Mouse (Mus musculus) ES-E14 (cell line): ENCODE results near the gene Lrp5. TPM values are rescaled to one million over a fixed set of nuclear protein-coding genes. Genes with fewer than 3 reads are reported as not detected.

ENCODE experiments used
- DNase-seq: peaks from one replicate; pipeline ENCODE4 v3.0.0-alpha.2; 2013; ENCODE audit warnings: low read depth, low spot score
- H3K27ac ChIP-seq: 2 replicates; pipeline ENCODE4 v1.5.1; 2012; ENCODE audit warnings: low read depth, mild to moderate bottlenecking, low read length, moderate library complexity, mixed read lengths; ENCODE audit not compliant: poor library complexity, insufficient read depth, severe bottlenecking
- H3K36me3 ChIP-seq: 2 replicates; pipeline ENCODE4 v1.6.1; 2012; ENCODE audit warnings: mild to moderate bottlenecking, low read length, moderate library complexity, mixed read lengths; ENCODE audit not compliant: control insufficient read depth, poor library complexity, insufficient read depth, severe bottlenecking
- H3K4me1 ChIP-seq, 2 experiments: fragments of 150-350 bp in 1 of 2; sonication (generic) in 1 of 2; 2 replicates each; pipeline ENCODE4 v1.6.1; 2012; ENCODE audit warnings: low read length in 2 of 2, mild to moderate bottlenecking in 1 of 2, mixed read lengths in 1 of 2; ENCODE audit not compliant: control insufficient read depth in 2 of 2, insufficient read depth in 2 of 2, poor library complexity in 1 of 2
- H3K4me3 ChIP-seq, 2 experiments: fragments of 150-350 bp in 1 of 2; sonication (generic) in 1 of 2; 2 replicates each; pipeline ENCODE4 v1.5.1; 2012; ENCODE audit warnings: low read length in 2 of 2, low read depth in 1 of 2, mild to moderate bottlenecking in 1 of 2, mixed read lengths in 1 of 2; ENCODE audit not compliant: insufficient read depth in 1 of 2, poor library complexity in 1 of 2, severe bottlenecking in 1 of 2
- H3K9ac ChIP-seq: 2 replicates; pipeline ENCODE4 v1.6.1; 2012; ENCODE audit warnings: low read depth, mild to moderate bottlenecking, low read length, mixed read lengths; ENCODE audit not compliant: poor library complexity, insufficient read depth, severe bottlenecking
- H3K9me3 ChIP-seq: fragments of 150-350 bp; sonication (generic); 2 replicates; pipeline ENCODE4 v1.6.1; 2012; ENCODE audit warnings: low read depth, mild to moderate bottlenecking, low read length; ENCODE audit not compliant: control insufficient read depth, insufficient read depth
- CHD2 ChIP-seq: IDR thresholded peaks from 2 replicates; pipeline ENCODE4 v1.6.1; 2014; ENCODE audit warnings: mild to moderate bottlenecking, low read depth, low read length, inconsistent platforms
- HCFC1 ChIP-seq: IDR thresholded peaks from 2 replicates; pipeline ENCODE4 v1.6.1; 2012; ENCODE audit warnings: low read length, inconsistent platforms, borderline replicate concordance; ENCODE audit not compliant: insufficient read depth
- MAFK ChIP-seq: IDR thresholded peaks from 2 replicates; pipeline ENCODE4 v1.6.1; 2014; ENCODE audit warnings: mild to moderate bottlenecking, low read depth, low read length, inconsistent platforms; ENCODE audit not compliant: insufficient read depth
- ZC3H11A ChIP-seq: IDR thresholded peaks from 2 replicates; pipeline ENCODE4 v1.6.1; 2012; ENCODE audit warnings: low read depth, mild to moderate bottlenecking, inconsistent platforms, low read length, borderline replicate concordance
- ZNF384 ChIP-seq: IDR thresholded peaks from 2 replicates; pipeline ENCODE4 v1.6.1; 2012; ENCODE audit warnings: low read depth, low read length, inconsistent platforms
- in situ Hi-C, 2 experiments: fragments of 600-800 bp; cut with MboI; formaldehyde crosslinking; loops; one replicate each; pipeline ENCODE4 v1.15.1; 2025; ENCODE audit warnings: low sequenced_read_pairs in 2 of 2, inconsistent platforms in 1 of 2; ENCODE audit not compliant: unreplicated experiment in 2 of 2
- total RNA-seq: library from RNA; depleted of rRNA; stranded (reverse); fragments of 300-350 nt; gene quantifications from 2 replicates; pipeline ENCODE4 v1.2.3, GENCODE M21; 2012

Lrp5 gene
- total RNA-seq, 1 experiment, result 46.1 TPM

GRCm38 (mm10) chr19:3645318-3645717 is 41.0 kb downstream of the Lrp5 start:
- DNase-seq, result no peak
- Histone ChIP-seq H3K27ac (no peak overlapping the region), H3K4me3 (no peak overlapping the region), H3K36me3 (peaks cover 34% of the 10 kb centered on the region; the same call in 1 of the 2 replicates), H3K9ac (no peak overlapping the region), H3K9me3 (no peaks in the 10 kb centered on the region), H3K4me1 (peaks cover 0 to 4% of the 10 kb centered on the region in 2 experiments; a peak in 1 of 4 replicates)
- TF ChIP-seq CHD2, result no peak
- TF ChIP-seq MAFK, result no peak
- no peak for TF ChIP-seq HCFC1
- TF ChIP-seq ZC3H11A, result no peak
- TF ChIP-seq ZNF384, result no peak
- in situ Hi-C loops, result no loop called here

- Histone ChIP-seq H3K36me3 (peaks cover 33% of the 10 kb centered on the region; the same call in 1 of the 2 replicates), H3K27ac (no peak overlapping the region), H3K4me1 (no peaks in the 10 kb centered on the region), H3K4me3 (no peak overlapping the region), H3K9me3 (no peaks in the 10 kb centered on the region), H3K9ac (no peak overlapping the region)
- in situ Hi-C loops, result no loop called here
- no peak for TF ChIP-seq CHD2
- no peak for TF ChIP-seq MAFK
- TF ChIP-seq ZNF384, result no peak
- no peak for TF ChIP-seq ZC3H11A
- TF ChIP-seq HCFC1, result no peak
- no peak for DNase-seq
Observed at GRCm38 (mm10) chr19:3639561-3639960, 46.8 kb downstream of the Lrp5 start.

GRCm38 (mm10) chr19:3638698-3639097 is 47.7 kb downstream of the Lrp5 start:
- no peak for DNase-seq
- Histone ChIP-seq H3K27ac (no peak overlapping the region), H3K9me3 (no peaks in the 10 kb centered on the region), H3K4me1 (no peaks in the 10 kb centered on the region), H3K4me3 (no peak overlapping the region), H3K9ac (no peak overlapping the region), H3K36me3 (peaks cover 32% of the 10 kb centered on the region; the same call in 1 of the 2 replicates)
- in situ Hi-C loops, result no loop called here
- TF ChIP-seq MAFK, result no peak
- TF ChIP-seq HCFC1, result no peak
- TF ChIP-seq ZC3H11A, result no peak
- TF ChIP-seq ZNF384, result no peak
- TF ChIP-seq CHD2, result no peak

- in situ Hi-C loops, result no loop called here
- TF ChIP-seq ZNF384 (no peak), CHD2 (no peak), ZC3H11A (no peak), HCFC1 (no peak), MAFK (no peak)
- no peak overlapping the region for H3K27ac ChIP-seq
- no peaks in the 10 kb centered on the region for H3K9me3 ChIP-seq
- H3K4me3 ChIP-seq, result no peak overlapping the region
- peaks cover 21% of the 10 kb centered on the region; the same call in 1 of the 2 replicates for H3K36me3 ChIP-seq
- no peaks in the 10 kb centered on the region for H3K4me1 ChIP-seq
- H3K9ac ChIP-seq, result no peak overlapping the region
- no peak for DNase-seq
Observed at GRCm38 (mm10) chr19:3632018-3632417, 54.3 kb downstream of the Lrp5 start.

GRCm38 (mm10) chr19:3631431-3631830 is 54.9 kb downstream of the Lrp5 start:
- no peaks in the 10 kb centered on the region for H3K9me3 ChIP-seq
- H3K9ac ChIP-seq, result no peak overlapping the region
- no peak for DNase-seq
- peaks cover 21% of the 10 kb centered on the region; the same call in 1 of the 2 replicates for H3K36me3 ChIP-seq
- H3K27ac ChIP-seq, result no peak overlapping the region
- H3K4me3 ChIP-seq, result no peak overlapping the region
- TF ChIP-seq HCFC1, result no peak
- TF ChIP-seq ZC3H11A, result no peak
- no peak for TF ChIP-seq ZNF384
- no peak for TF ChIP-seq MAFK
- TF ChIP-seq CHD2, result no peak
- in situ Hi-C loops, result no loop called here
- no peaks in the 10 kb centered on the region for H3K4me1 ChIP-seq
